Mouse (Mus musculus) hematopoietic stem cell, adult 5-6 weeks (primary cell): ENCODE data around the gene Pced1b. TPM values are rescaled to one million over a fixed set of nuclear protein-coding genes. Genes with fewer than 3 reads are reported as not detected.
"Not testable (repeated sequence)": the region's sequence is repeated elsewhere in the genome, so short reads cannot be mapped to it uniquely, and the experiment has no call there.

Experiments used
- ATAC-seq, 2 experiments: fragments of 125-278 bp in 1 of 2; replicated peaks in 1 of 2; 2 replicates each; pipeline ENCODE4 v1.8.0; 2016 to 2017; ENCODE audit warnings: inconsistent platforms in 2 of 2, mild to moderate bottlenecking in 2 of 2, moderate number of reproducible peaks in 2 of 2, low read depth in 1 of 2, moderate TSS enrichment in 1 of 2; ENCODE audit not compliant: low FRiP score in 2 of 2, poor library complexity in 2 of 2, severe bottlenecking in 2 of 2, insufficient read depth in 1 of 2, low TSS enrichment in 1 of 2
- total RNA-seq: library from RNA; stranded (forward); fragments of 172-1452, 232-1000 nt; gene quantifications from 2 replicates; pipeline ENCODE4 v1.2.3, GENCODE M21; 2017

Pced1b gene
- total RNA-seq, 1 experiment from 2014 or later = 8.8 TPM

DNA sequence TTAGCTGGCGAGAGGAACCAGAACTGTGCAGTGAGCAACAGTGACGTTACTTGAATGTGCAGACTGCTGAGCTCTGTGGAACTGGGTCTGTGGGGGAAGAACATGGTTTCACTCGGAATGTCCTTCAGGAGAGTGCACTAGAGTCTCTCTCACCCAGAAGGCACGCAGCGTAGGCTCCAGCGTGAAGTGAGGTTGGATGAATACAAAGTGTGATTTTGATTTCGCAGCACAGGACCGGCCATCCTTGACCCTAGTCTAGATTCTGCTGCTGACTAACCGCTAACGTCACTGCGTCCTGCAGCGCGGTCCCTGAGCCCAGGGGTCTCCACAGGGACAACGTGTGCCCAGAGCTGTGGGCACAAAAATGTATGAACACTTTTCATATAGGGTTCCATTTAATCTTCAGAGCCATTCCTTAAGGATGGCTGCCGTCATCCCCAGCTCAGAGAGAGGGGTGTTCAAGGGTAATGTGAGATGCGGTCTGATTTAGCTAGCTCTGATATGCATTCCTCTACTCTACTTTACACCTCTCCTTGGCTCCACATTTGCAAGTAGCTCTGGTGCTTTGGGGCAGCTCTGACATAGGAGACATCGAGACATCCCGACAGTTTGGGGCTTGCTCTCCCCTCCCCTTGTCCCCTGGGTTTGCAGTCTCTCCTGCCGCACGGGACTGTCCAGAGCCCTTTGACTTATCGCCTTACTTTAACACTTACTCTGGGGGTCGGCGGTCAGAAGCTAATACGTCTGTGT lies 101.8 kb downstream of the Pced1b start:
- no peak for ATAC-seq

DNA sequence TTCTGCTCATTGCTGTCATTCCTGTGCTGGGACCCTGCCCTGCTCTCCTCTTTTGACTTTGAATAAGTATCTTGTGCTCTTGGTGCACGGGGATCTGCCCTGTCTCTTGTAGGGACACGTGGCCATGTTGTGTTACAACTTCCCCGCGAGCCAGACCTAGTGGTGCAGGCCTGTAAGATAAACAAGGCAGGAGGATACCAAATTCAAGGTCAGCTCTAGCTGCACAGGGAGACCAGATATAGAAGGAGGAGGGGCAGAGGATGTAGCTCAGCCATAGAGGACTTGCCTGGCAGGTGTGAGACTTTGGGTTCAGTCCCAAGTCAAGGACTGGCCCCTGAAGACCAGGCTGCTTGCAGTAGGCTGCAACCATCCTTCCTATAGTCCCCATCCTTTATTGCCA lies 103.6 kb downstream of the Pced1b start:
- ATAC-seq = no peak

DNA sequence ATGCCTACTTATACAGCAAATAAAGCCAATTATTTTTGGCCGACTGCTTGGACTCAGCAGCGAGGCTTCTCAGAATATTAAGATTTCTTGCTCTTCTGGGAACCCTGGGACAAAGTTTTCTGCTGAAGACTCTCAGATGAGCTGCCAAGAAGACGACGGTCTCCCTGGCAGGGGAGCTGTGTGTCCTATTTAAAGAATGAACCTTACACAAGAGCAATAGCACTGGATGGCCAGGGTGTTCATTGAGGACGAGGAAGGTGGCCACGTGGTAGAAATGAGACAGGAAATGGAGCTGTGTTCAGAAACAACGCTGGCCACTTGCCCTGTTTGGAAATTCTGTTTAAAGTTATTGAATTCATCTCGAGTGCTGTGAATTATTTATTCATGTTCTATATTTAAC lies 104.1 kb downstream of the Pced1b start:
- ATAC-seq = no peak

DNA sequence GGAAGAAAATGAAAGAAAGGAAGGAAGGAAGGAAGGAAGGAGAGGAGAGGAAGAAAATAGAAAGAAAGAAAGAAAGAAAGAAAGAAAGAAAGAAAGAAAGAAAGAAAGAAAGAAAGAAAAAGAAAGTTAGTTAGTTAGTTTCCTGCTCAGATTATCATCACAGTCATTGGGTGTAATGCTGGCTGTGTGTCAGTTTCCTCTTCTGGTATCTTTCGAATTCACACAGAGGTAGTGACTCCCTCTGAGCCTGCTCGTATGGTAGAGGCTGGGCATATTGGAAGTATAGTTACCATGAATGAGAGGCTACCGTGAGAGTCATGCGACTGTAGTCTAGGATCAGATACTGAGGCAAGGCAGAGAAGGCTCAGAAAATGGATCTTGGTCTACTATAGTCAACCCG lies 104.8 kb downstream of the Pced1b start:
- ATAC-seq = no peak

DNA sequence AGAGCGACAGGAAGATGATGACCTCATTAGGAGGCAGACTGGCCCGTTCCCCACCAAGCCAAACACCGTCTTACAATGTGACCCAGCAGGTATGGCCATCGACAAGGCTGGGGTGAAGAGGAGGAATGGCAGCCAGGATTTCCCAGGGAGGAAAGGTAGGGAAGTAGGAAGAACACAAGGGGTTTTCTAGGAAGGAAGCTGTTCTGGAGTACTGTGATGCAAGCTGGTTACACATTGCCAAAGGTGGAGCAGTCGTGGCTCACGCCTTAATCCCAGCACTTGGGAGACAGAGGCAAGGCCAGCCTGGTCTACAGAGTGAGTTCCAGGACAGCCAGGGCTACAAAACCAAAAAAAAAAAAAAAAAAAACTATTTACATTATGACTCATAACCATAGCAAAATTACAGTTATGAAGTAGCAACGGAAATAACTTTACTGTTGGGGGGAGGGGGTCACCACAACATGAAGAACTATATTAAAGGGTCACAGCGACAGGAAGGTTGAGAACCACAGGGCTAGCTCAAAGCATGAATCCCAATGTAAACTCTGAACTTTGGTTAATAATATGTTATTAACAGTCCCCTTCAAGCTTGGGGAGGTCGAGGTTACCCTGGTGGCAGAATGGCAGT lies 108.9 kb downstream of the Pced1b start:
- ATAC-seq = no peak

DNA sequence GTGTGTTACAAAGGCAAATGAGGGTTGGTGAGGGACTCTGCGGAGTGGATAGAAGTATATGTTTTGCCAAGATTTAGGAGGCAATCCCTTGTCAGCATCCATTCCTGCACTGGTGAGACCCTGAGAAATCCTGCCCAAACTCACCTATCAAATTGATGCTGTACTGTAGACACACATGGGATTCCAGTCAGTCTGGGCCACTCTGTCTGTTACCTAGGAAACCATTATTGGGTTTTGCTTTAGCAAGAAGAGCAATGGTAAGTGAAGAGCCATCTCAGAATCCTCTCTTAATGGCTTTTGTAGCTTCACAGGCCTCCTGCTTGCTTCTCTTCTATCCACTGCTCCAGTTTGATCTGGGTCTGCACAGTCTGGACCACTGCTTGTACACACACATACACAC lies 110.1 kb downstream of the Pced1b start:
- ATAC-seq = no peak

DNA sequence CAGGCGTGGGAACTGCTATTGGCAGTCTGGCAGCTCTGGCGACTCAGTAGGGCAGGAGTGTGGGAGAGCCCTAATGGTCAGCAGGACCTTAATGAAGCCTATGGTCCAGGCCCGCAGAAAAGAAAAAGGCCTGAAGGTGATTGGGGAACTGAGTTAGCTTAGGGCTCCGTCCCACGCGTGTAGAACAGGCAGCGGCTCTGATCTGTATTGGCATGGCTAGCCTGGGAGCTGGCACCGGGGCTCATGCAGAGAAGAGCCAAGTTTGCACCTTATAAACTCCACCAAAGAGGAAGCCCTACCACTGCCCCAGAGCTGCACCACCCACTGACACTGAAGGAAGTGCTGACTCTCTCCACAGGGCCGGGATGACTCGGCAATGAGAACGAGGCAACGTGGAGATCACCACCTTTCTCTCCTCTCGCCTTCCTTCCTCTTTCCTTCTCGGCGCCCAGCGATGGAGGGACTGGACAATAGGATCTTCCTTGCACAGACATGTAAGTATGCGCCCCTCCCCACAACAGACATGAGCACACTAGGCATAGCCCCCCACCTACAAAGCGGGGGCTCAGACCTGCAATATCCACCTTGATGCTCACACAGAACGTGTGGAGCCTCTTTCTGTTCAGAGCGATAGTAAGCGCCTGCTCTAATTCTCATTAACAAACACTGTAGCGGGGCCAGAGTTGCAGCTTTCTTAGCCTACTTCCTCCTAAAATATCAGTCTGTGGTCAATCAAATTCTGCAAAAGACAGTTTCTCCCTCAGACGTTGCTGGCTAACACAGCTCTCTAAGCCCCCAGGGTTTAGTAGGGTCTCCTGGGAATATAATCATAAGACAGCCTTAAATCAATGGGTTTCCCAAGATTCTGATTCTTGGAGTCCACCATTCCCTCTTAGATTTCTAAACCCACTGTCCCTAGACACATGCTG lies 114.2 kb downstream of the Pced1b start:
- peak; percentile 93 to 96 for ATAC-seq

DNA sequence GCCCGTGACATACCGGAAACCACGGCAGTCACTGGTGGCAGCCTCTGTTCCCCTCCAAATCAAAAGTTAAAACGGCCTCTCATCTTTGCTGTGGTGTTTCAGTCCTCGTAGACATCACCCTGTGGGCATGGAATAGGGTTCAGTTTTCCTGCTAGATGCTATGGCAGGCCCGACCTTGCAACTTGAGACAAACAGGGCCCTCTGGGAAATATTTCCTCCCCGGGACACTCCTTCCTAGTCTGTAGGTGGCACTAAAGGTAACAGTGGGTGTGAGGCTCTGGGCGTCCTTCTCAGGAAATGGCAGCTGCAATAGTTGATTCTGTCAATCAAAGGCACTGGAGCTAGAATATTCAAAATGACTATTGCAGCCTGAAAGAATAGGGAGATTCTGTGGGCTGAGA lies 114.9 kb downstream of the Pced1b start:
- peak; percentile 24 to 51 for ATAC-seq

DNA sequence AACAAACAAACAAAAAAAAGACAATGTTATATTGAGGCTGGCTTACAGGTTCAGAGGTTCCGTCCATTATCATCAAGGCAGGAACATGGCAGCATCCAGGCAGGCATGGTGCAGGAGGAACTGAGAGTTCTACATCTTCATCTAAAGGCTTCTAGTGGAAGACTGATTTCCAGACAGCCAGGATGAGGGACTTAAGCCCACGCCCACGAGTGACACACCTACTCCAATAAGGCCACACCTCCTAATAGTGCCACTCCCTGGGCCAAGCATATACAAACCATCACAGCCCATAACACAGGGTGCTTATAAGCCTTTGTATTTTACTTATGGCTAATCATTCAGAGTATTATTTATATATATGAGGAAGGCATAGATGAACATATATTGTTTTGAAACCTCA lies 117.4 kb downstream of the Pced1b start:
- ATAC-seq = not testable (repeated sequence)

DNA sequence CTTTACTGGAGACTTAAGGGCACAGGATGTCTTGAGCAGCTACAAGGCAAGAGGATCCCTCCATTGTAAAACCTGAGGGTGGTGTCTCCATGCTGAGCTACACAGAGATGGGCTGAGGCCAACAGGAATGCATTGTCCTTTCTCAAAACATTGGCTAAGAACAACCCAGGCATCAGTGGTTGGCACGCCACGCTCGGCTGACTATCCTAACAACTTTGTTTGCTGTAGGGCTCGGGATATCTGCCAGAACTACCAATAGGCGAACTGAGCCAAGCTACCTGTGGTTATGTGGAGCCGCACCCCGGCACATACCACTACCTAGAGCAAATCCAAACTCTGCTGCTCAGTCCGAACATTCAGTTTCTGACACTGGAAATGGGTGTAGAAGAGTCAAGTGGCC lies 118.1 kb downstream of the Pced1b start:
- ATAC-seq = no peak

DNA sequence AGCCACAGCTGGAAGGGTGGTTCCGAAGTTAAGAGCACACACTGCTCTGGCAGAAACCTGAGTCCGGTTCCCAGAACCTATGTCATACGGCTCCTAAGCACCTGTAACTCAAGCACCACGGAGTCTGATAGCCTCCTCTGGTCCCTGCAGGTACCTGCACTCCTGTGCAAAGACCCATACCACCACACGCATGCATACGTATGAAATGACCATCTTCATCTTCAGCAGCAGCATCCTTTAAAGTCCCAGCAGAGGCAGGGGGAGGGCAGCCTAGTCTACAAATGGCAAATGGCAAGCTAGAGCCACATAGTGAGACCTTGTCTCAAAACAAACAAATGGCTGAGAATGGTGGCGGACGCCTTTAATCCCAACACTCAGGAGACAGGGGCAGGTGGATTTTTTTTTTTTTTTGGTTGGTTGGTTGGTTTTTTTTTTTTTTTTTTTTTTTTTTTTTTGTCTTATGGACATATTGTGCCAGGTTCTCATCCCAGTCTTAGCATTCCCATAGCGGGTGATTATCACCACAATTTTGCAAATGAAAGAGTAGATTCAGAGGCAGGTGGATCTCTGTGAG lies 121.2 kb downstream of the Pced1b start:
- ATAC-seq = no peak

DNA sequence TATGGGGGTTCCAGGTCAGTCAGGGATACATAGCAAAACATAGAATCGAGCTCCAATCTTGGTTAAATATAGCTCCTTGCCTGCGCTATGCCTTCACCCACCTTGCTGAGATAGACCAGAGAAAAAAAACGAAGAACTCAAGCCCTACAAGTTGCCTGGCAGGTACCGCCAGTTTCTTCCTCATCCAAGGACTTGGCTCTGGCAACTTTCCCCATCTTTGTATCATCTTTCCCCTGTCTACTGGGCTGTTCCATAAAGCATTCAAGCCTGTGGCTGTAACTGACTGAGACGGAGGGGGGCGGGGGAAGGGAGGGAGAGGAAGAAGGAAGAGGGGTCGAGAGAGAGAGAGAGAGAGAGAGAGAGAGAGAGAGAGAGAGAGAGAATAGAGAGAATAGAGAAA lies 121.7 kb downstream of the Pced1b start:
- no peak for ATAC-seq

DNA sequence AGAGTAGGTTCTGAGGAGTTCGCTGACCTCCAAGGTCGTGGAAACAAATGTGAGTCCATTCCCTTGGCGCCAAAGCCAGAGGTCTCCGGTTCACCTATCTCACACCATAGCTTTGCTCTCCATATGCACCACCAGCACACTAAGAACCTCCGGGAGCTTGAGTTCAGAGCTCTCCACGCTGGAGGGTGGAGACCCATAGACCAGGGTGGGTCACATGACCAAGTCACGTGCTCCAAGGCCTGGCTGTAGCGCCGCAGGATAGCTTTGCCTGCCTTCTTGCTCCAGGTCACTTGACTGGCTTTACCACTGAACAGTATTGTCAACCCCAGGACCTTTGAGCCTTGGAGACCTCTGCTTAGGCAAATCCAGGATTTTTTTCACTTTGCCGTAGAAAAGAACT lies 122.2 kb downstream of the Pced1b start:
- no peak for ATAC-seq

DNA sequence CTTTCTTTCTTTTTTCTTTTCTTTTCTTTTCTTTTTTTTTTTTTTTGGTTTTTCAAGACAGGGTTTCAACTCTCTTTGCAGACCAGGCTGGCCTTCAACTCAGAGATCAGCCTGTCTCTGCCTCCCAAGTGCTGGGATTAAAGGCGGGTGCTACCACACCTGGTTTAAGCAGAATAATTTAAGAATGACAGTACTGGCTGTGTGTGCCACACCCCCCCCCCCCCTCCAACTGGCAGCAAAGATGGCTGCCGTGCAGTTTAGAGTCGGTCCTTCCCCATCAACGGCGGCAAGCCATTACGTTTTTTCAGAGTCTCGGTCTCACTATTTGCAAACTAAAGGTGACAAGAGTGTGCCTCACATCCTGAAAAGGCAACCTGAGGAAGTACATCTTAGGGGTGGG lies 124.0 kb downstream of the Pced1b start:
- ATAC-seq = no peak

DNA sequence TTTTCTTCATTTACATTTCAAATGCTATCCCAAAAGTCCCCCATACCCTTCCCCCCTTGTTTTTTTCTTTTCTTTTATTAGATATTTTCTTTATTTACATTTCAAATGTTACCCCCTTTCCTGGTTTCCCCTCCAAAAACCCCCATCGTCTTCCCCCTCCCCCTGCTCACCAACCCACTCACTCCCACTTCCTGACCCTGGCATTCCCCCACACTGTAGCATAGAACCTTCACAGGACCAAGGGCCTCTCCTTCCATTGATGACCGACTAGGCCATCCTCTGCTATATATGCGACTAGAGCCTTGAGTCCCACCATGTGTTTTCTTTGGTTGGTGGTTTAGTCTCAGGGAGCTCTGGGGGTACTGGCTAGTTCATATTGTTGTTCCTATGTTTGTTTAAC lies 125.1 kb downstream of the Pced1b start:
- not testable (repeated sequence) for ATAC-seq

DNA sequence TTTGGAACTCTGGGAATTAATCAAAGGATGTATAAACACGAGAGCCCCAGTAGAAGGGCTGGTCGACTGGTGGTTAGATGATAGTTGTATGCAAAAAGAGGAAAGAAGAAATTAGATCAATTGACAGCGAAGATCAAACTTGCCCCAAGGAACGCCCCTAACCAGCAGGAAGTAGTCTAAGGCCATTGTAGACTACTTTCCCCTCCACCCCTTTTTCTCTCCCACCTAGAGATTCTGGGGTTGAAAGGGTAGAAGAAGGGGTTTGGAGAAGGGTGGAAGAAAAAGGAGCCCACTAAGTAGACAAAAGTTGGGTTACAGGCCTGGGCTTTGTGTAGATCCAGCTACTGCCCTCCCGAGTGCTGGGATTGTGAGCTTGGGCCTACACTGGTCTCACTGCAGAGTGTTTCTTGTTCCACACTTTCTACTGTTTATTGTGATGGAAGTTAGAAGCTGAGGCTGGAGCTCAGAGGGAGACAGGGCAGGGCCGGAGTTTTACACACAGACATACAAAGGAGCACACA lies 125.8 kb downstream of the Pced1b start:
- no peak for ATAC-seq

DNA sequence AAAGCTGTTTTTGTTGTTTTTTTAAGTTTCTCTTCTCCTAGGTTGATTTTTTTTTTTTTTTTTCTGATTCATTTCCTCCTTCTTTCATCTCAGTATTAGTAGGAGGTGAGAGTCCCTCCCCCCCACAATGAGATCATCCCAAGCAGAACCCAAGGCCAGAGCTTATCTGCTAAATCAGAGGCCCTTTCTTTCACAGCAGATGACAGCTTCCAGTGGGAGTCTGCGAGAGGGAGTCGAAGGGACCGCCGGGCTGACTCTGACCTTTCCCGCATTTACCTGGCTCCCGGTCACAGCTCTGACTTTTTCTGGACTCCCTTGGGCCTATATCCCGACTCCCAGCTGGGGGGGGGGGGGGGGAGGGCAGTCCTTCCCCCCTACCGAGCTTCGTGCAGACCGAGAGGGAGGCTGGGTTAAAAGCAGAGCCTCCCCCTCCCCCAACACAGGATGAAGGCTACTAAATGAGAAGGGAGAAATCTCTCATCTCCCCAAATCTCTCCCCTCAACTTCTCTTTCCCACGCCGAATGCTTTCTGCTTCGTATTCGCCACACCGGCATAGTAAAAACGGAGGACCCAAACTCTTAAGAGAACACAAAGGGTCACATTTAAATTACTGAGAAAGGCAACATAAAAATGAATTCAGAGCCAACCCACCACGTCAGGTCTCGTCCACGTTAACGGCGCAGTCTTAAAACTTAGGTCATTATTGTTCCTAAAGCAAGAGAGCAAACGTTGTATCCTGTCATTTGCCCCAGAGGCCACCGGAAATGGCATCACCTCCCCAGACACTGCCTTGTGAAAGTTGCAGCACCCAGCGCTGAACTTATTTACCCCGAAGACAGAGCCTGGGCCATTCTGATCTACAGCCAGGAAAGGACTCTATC lies 126.5 kb downstream of the Pced1b start:
- peak in 1 of 2 experiments; percentile 82; a peak in 1 of 4 replicates for ATAC-seq
